Mouse (Mus musculus) ES-Bruce4 (cell line): ENCODE results near the gene Ankmy1.

Experiments
- CTCF ChIP-seq: IDR thresholded peaks from one replicate; pipeline ENCODE4 v1.8.1; 2011; ENCODE audit warnings: low read depth, low read length
- EP300 ChIP-seq: IDR thresholded peaks from 2 replicates; pipeline ENCODE4 v1.6.1; 2011; ENCODE audit warnings: low read depth, low read length; ENCODE audit not compliant: insufficient read depth
- POLR2A ChIP-seq: IDR thresholded peaks from one replicate; pipeline ENCODE4 v1.8.1; 2011; ENCODE audit warnings: low read length; ENCODE audit not compliant: insufficient read depth

GRCm38 (mm10) chr1:92950607-92951006 is 47.9 kb upstream of the Ankmy1 start, which contains the start of gene Gpr35:
- no peak for TF ChIP-seq EP300
- TF ChIP-seq CTCF, result no peak
- TF ChIP-seq POLR2A, result no peak
